Comparison of ENCODE assay signal across 16 mouse cellular contexts in genomic region chr4:108637721-108638120, GRCm38 (mm10). TPM values are rescaled to one million over a fixed set of nuclear protein-coding genes. Genes with fewer than 3 reads are reported as not detected.
"Had no signal": no experiment of that assay in that cellular context is flagged by ENCODE, and none has a peak within 500 bp of the region (broad histone marks: within the 10 kb centered on the region; RNA-seq: fewer than 3 reads in every experiment).

No protein-coding gene starts in this region.

- H3K4me3 ChIP-seq: liver, embryonic 15.5 days; midbrain, embryonic 10.5 days; midbrain, embryonic 12.5 days; neural tube, embryonic 12.5 days had no signal

- H3K4me1 ChIP-seq: neural tube, embryonic 12.5 days had no signal

- H3K9ac ChIP-seq: liver, embryonic 15.5 days; lung, embryonic 14.5 days; midbrain, embryonic 12.5 days; neural tube, embryonic 12.5 days had no signal

- H3K4me2 ChIP-seq: liver, embryonic 15.5 days; lung, embryonic 14.5 days; midbrain, embryonic 12.5 days; neural tube, embryonic 12.5 days had no signal

- H3K9me3 ChIP-seq: liver, embryonic 15.5 days; midbrain, embryonic 10.5 days; midbrain, embryonic 12.5 days; neural tube, embryonic 12.5 days had no signal

- DNase-seq: lung, adult 18-20 months; lung, embryonic 14.5 days; lung, postnatal 10 days; lung, postnatal 4 days; midbrain, embryonic 14.5 days; right cerebral cortex, postnatal 14 days; right cerebral cortex, postnatal 4 days; spleen, adult 18-20 months; thymus, adult 18-20 months; thymus, postnatal 14 days; thymus, postnatal 36 days had no signal

- H3K27me3 ChIP-seq: liver, embryonic 15.5 days; midbrain, embryonic 12.5 days; neural tube, embryonic 12.5 days had no signal

- H3K27ac ChIP-seq: liver, embryonic 15.5 days; midbrain, embryonic 10.5 days; midbrain, embryonic 12.5 days; neural tube, embryonic 12.5 days had no signal

RNA-seq across cellular contexts. Expression of gene Orc1, which starts 58.5 kb away (rescaled TPM):
- total RNA-seq: monocyte, adult 5-6 weeks had no signal
